Mouse (Mus musculus): Measurements from ENCODE around the gene Mrrf.

DNA sequence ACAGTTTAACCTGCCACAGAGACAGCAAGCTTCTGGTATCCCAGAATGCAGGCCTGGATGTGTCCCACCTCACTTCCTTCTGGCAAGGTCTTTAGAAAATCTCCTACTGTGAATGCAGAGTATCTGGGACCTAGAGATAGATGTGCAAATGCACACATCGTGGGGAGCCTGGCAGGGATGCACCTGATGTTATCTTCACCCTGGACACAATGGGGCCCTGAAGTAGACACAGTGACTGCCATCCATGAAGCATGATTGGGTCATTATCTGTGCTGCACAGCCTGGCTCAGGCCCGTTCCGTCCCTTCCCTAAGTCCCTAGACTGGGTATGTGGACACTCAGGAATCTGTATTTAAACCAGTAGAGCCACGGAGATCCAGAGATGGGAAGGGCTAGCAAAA is 68.4 kb downstream of the Mrrf start:
- TF ChIP-seq CTCF (IDR thresholded peaks at IDR 0.05; ENCODE audit: borderline replicate concordance, extremely low read depth, insufficient read depth, insufficient read length) = no peak
- TF ChIP-seq POLR2A (IDR thresholded peaks at IDR 0.05; ENCODE audit: borderline replicate concordance, extremely low read depth, insufficient read depth, insufficient read length, poor library complexity, severe bottlenecking) = no peak
